Mouse (Mus musculus) brain, embryonic 14.5 days (tissue): ENCODE results near the gene Zdhhc22.

Experiments used
- CTCF ChIP-seq: fragments of 200-500 bp; IDR thresholded peaks from 2 replicates; pipeline ENCODE4 v1.5.1; 2012; ENCODE audit warnings: inconsistent platforms, mild to moderate bottlenecking, moderate library complexity, borderline replicate concordance; ENCODE audit not compliant: insufficient read depth, insufficient read length; ENCODE audit errors: extremely low read depth
- POLR2A ChIP-seq: fragments of 200-500 bp; IDR thresholded peaks from 2 replicates; pipeline ENCODE4 v1.6.1; 2012; ENCODE audit warnings: mild to moderate bottlenecking, inconsistent platforms, borderline replicate concordance; ENCODE audit not compliant: poor library complexity, insufficient read depth, insufficient read length, severe bottlenecking; ENCODE audit errors: extremely low read depth

DNA sequence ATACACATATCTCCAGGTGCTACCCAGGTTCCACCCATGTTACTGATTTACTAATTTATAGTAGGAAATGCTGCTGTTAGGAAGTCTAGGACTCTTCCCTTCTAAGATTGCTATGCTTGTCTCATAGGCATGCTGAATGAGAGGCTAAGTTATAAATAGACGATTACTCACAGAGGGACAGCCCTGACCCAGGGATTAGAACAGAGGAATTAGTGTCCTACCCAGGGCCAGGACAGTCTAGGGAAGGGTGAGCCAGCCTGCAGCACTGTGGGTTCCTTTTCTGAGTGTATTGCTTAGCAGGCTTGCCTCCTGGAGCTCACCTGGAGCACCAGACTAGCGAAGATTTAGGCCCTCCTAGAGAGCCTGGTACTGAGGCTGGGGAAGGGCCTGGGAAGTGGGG lies 34.3 kb downstream of the Zdhhc22 start:
- no peak for TF ChIP-seq CTCF
- TF ChIP-seq POLR2A = no peak
